ENCODE assay signal across 24 mouse cellular contexts in the genomic region with DNA sequence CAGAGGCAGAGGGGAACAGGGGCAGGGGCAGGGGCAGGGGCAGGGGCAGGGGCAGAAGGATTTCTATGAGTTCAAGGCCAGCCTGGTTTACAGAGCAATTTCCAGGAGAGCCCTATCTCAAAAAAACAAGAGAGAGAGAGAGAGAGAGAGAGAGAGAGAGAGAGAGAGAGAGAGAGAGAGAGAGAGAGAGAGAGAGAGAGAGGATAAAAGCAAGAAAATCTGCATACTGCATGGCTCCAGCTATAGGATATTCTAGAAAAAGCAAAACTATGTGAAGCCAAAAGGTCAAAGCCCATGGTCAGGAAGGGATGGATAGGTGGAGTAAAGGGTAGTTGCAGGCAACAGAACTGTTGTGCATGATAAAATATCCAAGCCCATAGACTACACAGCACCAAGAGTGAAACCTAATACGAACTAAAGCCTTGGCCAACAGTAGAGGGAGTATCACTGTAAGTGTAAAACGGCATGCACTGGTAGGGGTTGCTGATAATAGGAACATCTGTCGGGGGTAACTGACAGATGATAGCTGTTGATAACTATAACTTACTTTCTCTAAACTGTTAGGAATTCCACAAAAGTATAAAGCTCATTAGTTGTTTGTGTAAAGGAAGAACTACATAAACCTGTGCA. TPM values are rescaled to one million over a fixed set of nuclear protein-coding genes. Genes with fewer than 3 reads are reported as not detected.
DNase-seq lines count a peak whose midpoint lies in the region; ATAC-seq and TF ChIP-seq lines count a peak whose summit lies in the region.
"Had no signal": no experiment of that assay in that cellular context is flagged by ENCODE, and none has a peak within 500 bp of the region (broad histone marks: within the 10 kb centered on the region; RNA-seq: fewer than 3 reads in every experiment).

No protein-coding gene starts in this region.

- 68% methylated on average over 3 of the region's 3 CpGs for WGBS in intestine, postnatal 0 days
- WGBS in intestine, embryonic 15.5 days: 78% methylated on average over 3 of the region's 3 CpGs
- 8% methylated on average over 3 of the region's 3 CpGs for WGBS in liver, embryonic 14.5 days (ENCODE audit: insufficient replicate concordance)

- no peak for ATAC-seq in intestine, postnatal 0 days
- ATAC-seq in intestine, embryonic 15.5 days: no peak
- peak; percentile 84 for ATAC-seq in liver, embryonic 14.5 days (ENCODE audit: insufficient read depth)
- peak; percentile 86 for ATAC-seq in megakaryocyte progenitor cell, adult 5-6 weeks (replicated peaks; ENCODE audit: poor library complexity)
- ATAC-seq: activated CD4-positive, CD25-positive, alpha-beta regulatory T cell, adult 4 months; CD4-positive, CD25-positive, alpha-beta regulatory T cell, adult 4 months; forebrain, embryonic 13.5 days; forebrain, postnatal 0 days had no signal

- no peak overlapping the region for H3K4me2 ChIP-seq in intestine, postnatal 0 days (replicated peaks; ENCODE audit: low read depth)
- no peak overlapping the region for H3K4me2 ChIP-seq in intestine, embryonic 15.5 days (replicated peaks)
- peak overlapping the region; percentile 33; the same call in 1 of the 2 replicates for H3K4me2 ChIP-seq in liver, embryonic 14.5 days (ENCODE audit: low read depth)
- H3K4me2 ChIP-seq: embryonic facial prominence, embryonic 15.5 days; forebrain, embryonic 13.5 days; heart, embryonic 12.5 days; hindbrain, embryonic 14.5 days had no signal

- no peak overlapping the region for H3K4me3 ChIP-seq in intestine, postnatal 0 days (ENCODE audit: low read depth, low read length)
- H3K4me3 ChIP-seq in intestine, embryonic 15.5 days (replicated peaks): no peak overlapping the region
- peak overlapping the region; percentile 3 for H3K4me3 ChIP-seq in erythroblast, embryonic 14.5 days (replicated peaks)
- H3K4me3 ChIP-seq in liver, embryonic 14.5 days (ENCODE audit: insufficient read depth in 1 of 2, low read depth in 2 of 2, low read length in 2 of 2): no peak overlapping the region
- H3K4me3 ChIP-seq: embryonic facial prominence, embryonic 15.5 days; forebrain, embryonic 13.5 days; gastrocnemius, adult 2 months; heart, embryonic 12.5 days; hindbrain, embryonic 10.5 days had no signal

- H3K9ac ChIP-seq in intestine, postnatal 0 days (ENCODE audit: low read depth, low read length): no peak overlapping the region
- H3K9ac ChIP-seq in intestine, embryonic 15.5 days: no peak overlapping the region
- H3K9ac ChIP-seq in liver, embryonic 14.5 days (replicated peaks): peak overlapping the region; percentile 20; the same call in 1 of the 2 replicates
- H3K9ac ChIP-seq: embryonic facial prominence, embryonic 15.5 days; forebrain, embryonic 13.5 days; forebrain, postnatal 0 days; heart, embryonic 12.5 days; hindbrain, embryonic 14.5 days had no signal

- TF ChIP-seq EP300 in liver, embryonic 14.5 days (IDR thresholded peaks at IDR 0.05; ENCODE audit: low read depth): peak; percentile 78

- H3K27me3 ChIP-seq in intestine, postnatal 0 days (replicated peaks; ENCODE audit: control insufficient read depth, insufficient read depth, low read length): no peaks in the 10 kb centered on the region
- H3K27me3 ChIP-seq in intestine, embryonic 15.5 days (replicated peaks): no peaks in the 10 kb centered on the region
- no peaks in the 10 kb centered on the region for H3K27me3 ChIP-seq in erythroblast, embryonic 14.5 days (ENCODE audit: control insufficient read depth)
- no peaks in the 10 kb centered on the region for H3K27me3 ChIP-seq in liver, embryonic 14.5 days (ENCODE audit: control insufficient read depth, insufficient read depth, low read length)
- H3K27me3 ChIP-seq: embryonic facial prominence, embryonic 15.5 days; forebrain, embryonic 13.5 days; heart, embryonic 12.5 days; Patski had no signal

- H3K36me3 ChIP-seq in intestine, postnatal 0 days (ENCODE audit: control insufficient read depth, insufficient read depth): no peaks in the 10 kb centered on the region
- no peaks in the 10 kb centered on the region for H3K36me3 ChIP-seq in intestine, embryonic 15.5 days
- H3K36me3 ChIP-seq in erythroblast, embryonic 14.5 days (ENCODE audit: control insufficient read depth): no peaks in the 10 kb centered on the region
- no peaks in the 10 kb centered on the region for H3K36me3 ChIP-seq in liver, embryonic 14.5 days (replicated peaks; ENCODE audit: control insufficient read depth, insufficient read depth, low read depth)
- H3K36me3 ChIP-seq: embryonic facial prominence, embryonic 15.5 days; heart, embryonic 12.5 days; hindbrain, embryonic 10.5 days had no signal

- H3K9me3 ChIP-seq in intestine, postnatal 0 days (ENCODE audit: control insufficient read depth): no peaks in the 10 kb centered on the region
- H3K9me3 ChIP-seq in intestine, embryonic 15.5 days: no peaks in the 10 kb centered on the region
- no peaks in the 10 kb centered on the region for H3K9me3 ChIP-seq in erythroblast, embryonic 14.5 days (ENCODE audit: control insufficient read depth, low read length)
- H3K9me3 ChIP-seq in liver, embryonic 14.5 days (ENCODE audit: control insufficient read depth, low read length): no peaks in the 10 kb centered on the region
- H3K9me3 ChIP-seq: embryonic facial prominence, embryonic 15.5 days; forebrain, embryonic 13.5 days; heart, embryonic 12.5 days; hindbrain, embryonic 10.5 days had no signal

- peak in 2 of 3 experiments; percentile 18 to 20 for DNase-seq in liver, embryonic 14.5 days (ENCODE audit: low read depth in 3 of 3, low spot score in 3 of 3)
- DNase-seq in urinary bladder, postnatal 14 days (ENCODE audit: low spot score): no peak
- DNase-seq in frontal cortex, adult 2 months (ENCODE audit: extremely low spot score in 1 of 2, low spot score in 1 of 2): no peak
- DNase-seq in thymus, postnatal 25 days: no peak
- DNase-seq: adrenal gland, postnatal 14 days; B cell, adult 2 months; cerebellum, adult 18-20 months; cerebellum, adult 9-11 months; cerebellum, postnatal 36 days; forebrain, postnatal 0 days; gastrocnemius, adult 2 months; gastrocnemius, postnatal 36 days had no signal

- H3K4me1 ChIP-seq in intestine, postnatal 0 days (replicated peaks; ENCODE audit: control insufficient read depth, insufficient read depth, low read length): no peaks in the 10 kb centered on the region
- H3K4me1 ChIP-seq in intestine, embryonic 15.5 days (replicated peaks): no peaks in the 10 kb centered on the region
- peaks cover 43% of the 10 kb centered on the region for H3K4me1 ChIP-seq in erythroblast, embryonic 14.5 days (ENCODE audit: control insufficient read depth)
- peaks cover 9 to 19% of the 10 kb centered on the region in 2 experiments for H3K4me1 ChIP-seq in liver, embryonic 14.5 days (replicated peaks; ENCODE audit: control insufficient read depth in 2 of 2, insufficient read depth in 2 of 2, low read length in 1 of 2)
- H3K4me1 ChIP-seq: embryonic facial prominence, embryonic 15.5 days; forebrain, embryonic 13.5 days; heart, embryonic 12.5 days; hindbrain, embryonic 10.5 days had no signal

- H3K27ac ChIP-seq in intestine, postnatal 0 days (ENCODE audit: low read depth, low read length): no peak overlapping the region
- no peak overlapping the region for H3K27ac ChIP-seq in intestine, embryonic 15.5 days
- no peak overlapping the region for H3K27ac ChIP-seq in liver, embryonic 14.5 days
- H3K27ac ChIP-seq: embryonic facial prominence, embryonic 15.5 days; forebrain, embryonic 13.5 days; gastrocnemius, adult 2 months; hindbrain, embryonic 10.5 days; hindbrain, embryonic 14.5 days had no signal

- 0 out of 2 replicates have a peak, but pooled peaks have one; percentile 7 for TF ChIP-seq CTCF in intestine, postnatal 0 days (IDR thresholded peaks at IDR 0.05; ENCODE audit: low read depth)
- TF ChIP-seq CTCF in liver, embryonic 14.5 days (IDR thresholded peaks at IDR 0.05; ENCODE audit: low read depth): peak; percentile 36; the same call in 1 of the 2 replicates

RNA-seq across cellular contexts. Expression of a gene that starts 15.6 kb away (rescaled TPM):
- 36.8 and 39.0 TPM in 2 replicates for polyA plus RNA-seq in intestine, postnatal 0 days (2015; fragmentation: Nextera tagmentation; extraction: Ambion mirVana)
- polyA plus RNA-seq in intestine, embryonic 15.5 days (2015; fragmentation: Nextera tagmentation; extraction: Ambion mirVana): 26.3 and 26.7 TPM in 2 replicates
- polyA plus RNA-seq in erythroblast, embryonic 14.5 days (2012): 14.9 TPM in 2 replicates
- 18.8 and 22.3 TPM in 2 replicates for polyA plus RNA-seq in liver, embryonic 14.5 days (2012; rRNA removed)
- polyA plus RNA-seq in liver, embryonic 14.5 days (2014; fragmentation: Nextera tagmentation; extraction: Ambion mirVana): 41.8 and 42.3 TPM in 2 replicates
- 17.0 and 20.1 TPM in 2 replicates for total RNA-seq in megakaryocyte progenitor cell, adult 5-6 weeks (2015)
- 19.1 and 21.4 TPM in 2 replicates for total RNA-seq in megakaryocyte progenitor cell, adult 5-6 weeks (2017)
- polyA plus RNA-seq in frontal cortex, adult 2 months (2012; rRNA removed): 36.8 and 39.5 TPM in 2 replicates

Comparison
In these comparisons a context has a peak if more than half of its experiments do, and no peak if none do; other contexts are left out.
1. ATAC-seq: peak in liver, embryonic 14.5 days (single experiment) and megakaryocyte progenitor cell, adult 5-6 weeks (single experiment); none in intestine, postnatal 0 days (single experiment) and intestine, embryonic 15.5 days (single experiment).
2. DNase-seq: peak in liver, embryonic 14.5 days (2 of 3); none in urinary bladder, postnatal 14 days (single experiment), frontal cortex, adult 2 months (0 of 2) and thymus, postnatal 25 days (single experiment).